Mouse (Mus musculus) bone marrow, adult 2 months (tissue): ENCODE measurements around the gene Psmd12.

Source experiments
- CTCF ChIP-seq: fragments of 200-500 bp; IDR thresholded peaks from 2 replicates; pipeline ENCODE4 v1.5.1; 2011; ENCODE audit warnings: low read length, control low read depth; ENCODE audit not compliant: control insufficient read depth, insufficient read depth
- POLR2A ChIP-seq: fragments of 200-500 bp; IDR thresholded peaks from 2 replicates; pipeline ENCODE4 v1.6.1; 2011; ENCODE audit warnings: low read depth, mild to moderate bottlenecking, control low read depth, low read length, borderline replicate concordance; ENCODE audit not compliant: control insufficient read depth

DNA sequence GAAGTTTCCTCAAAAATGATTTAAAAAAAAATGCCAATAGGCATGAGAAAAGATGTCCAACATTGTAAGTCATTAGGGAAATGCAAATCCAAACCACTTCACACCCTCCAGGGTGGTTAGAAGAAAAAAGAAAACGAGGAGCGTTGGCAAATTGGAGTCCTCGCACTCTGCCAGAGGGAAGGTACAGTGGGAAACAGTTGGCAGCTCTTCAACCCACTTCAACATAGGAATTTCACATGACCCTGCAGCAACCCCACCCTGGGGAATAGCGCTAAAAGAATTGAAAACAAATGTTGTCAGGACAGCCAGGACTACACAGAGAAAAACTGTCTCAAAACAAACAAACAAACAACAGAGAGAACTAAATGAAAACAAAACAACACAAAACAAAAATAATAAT, 41.6 kb upstream of the Psmd12 start:
- TF ChIP-seq POLR2A: no peak
- no peak for TF ChIP-seq CTCF
